Mouse (Mus musculus): ENCODE measurements at regions not wholly inside any gene's neighbourhood (a gene's known extent, or its start where the extent isn't known, plus 50 kb on each side); places are given as distances from the start of the nearest gene placed in this dataset.

GRCm38 (mm10) chr6:49558508-49558907 is 163.1 kb downstream of the Stk31 start:
- Histone ChIP-seq H3K4me1 (ENCODE audit: control insufficient read depth, insufficient read depth, low read length) (no peaks in the 10 kb centered on the region), H3K27ac (ENCODE audit: insufficient read depth, low read length) (no peak overlapping the region), H3K36me3 (ENCODE audit: control insufficient read depth, insufficient read depth, low read length, poor library complexity, severe bottlenecking) (no peaks in the 10 kb centered on the region), H3K27me3 (ENCODE audit: control insufficient read depth, insufficient read depth, low read length, poor library complexity, severe bottlenecking) (no peaks in the 10 kb centered on the region; the same call in 1 of the 2 replicates), H3K9me3 (replicated peaks; ENCODE audit: control insufficient read depth, insufficient read depth, low read length, poor library complexity, severe bottlenecking) (no peaks in the 10 kb centered on the region), H3K9ac (ENCODE audit: low read depth, poor library complexity, severe bottlenecking) (no peak overlapping the region), H3K4me3 (ENCODE audit: low read depth, low read length) (no peak overlapping the region)
- TF ChIP-seq EP300 (IDR thresholded peaks at IDR 0.05; ENCODE audit: insufficient read depth, low read depth, low read length) (no peak), POLR2A (IDR thresholded peaks at IDR 0.05; ENCODE audit: insufficient read depth, low read length) (no peak), CTCF (IDR thresholded peaks at IDR 0.05; ENCODE audit: low read depth, low read length) (no peak)

GRCm38 (mm10) chr6:49559112-49559511 is 163.7 kb downstream of the Stk31 start:
- no peaks in the 10 kb centered on the region; the same call in 1 of the 2 replicates for H3K27me3 ChIP-seq (ENCODE audit: control insufficient read depth, insufficient read depth, low read length, poor library complexity, severe bottlenecking)
- TF ChIP-seq CTCF (IDR thresholded peaks at IDR 0.05; ENCODE audit: low read depth, low read length) (no peak), EP300 (IDR thresholded peaks at IDR 0.05; ENCODE audit: insufficient read depth, low read depth, low read length) (no peak), POLR2A (IDR thresholded peaks at IDR 0.05; ENCODE audit: insufficient read depth, low read length) (no peak)
- H3K36me3 ChIP-seq (ENCODE audit: control insufficient read depth, insufficient read depth, low read length, poor library complexity, severe bottlenecking) = no peaks in the 10 kb centered on the region
- H3K4me3 ChIP-seq (ENCODE audit: low read depth, low read length) = no peak overlapping the region
- no peaks in the 10 kb centered on the region for H3K9me3 ChIP-seq (replicated peaks; ENCODE audit: control insufficient read depth, insufficient read depth, low read length, poor library complexity, severe bottlenecking)
- no peak overlapping the region for H3K27ac ChIP-seq (ENCODE audit: insufficient read depth, low read length)
- no peaks in the 10 kb centered on the region for H3K4me1 ChIP-seq (ENCODE audit: control insufficient read depth, insufficient read depth, low read length)
- H3K9ac ChIP-seq (ENCODE audit: low read depth, poor library complexity, severe bottlenecking) = no peak overlapping the region

GRCm38 (mm10) chr6:49578340-49578739 is 182.9 kb downstream of the Stk31 start:
- H3K4me3 ChIP-seq (ENCODE audit: low read depth, low read length) = no peak overlapping the region
- no peaks in the 10 kb centered on the region for H3K36me3 ChIP-seq (ENCODE audit: control insufficient read depth, insufficient read depth, low read length, poor library complexity, severe bottlenecking)
- no peak overlapping the region for H3K9ac ChIP-seq (ENCODE audit: low read depth, poor library complexity, severe bottlenecking)
- H3K27me3 ChIP-seq (ENCODE audit: control insufficient read depth, insufficient read depth, low read length, poor library complexity, severe bottlenecking) = no peaks in the 10 kb centered on the region
- no peaks in the 10 kb centered on the region for H3K4me1 ChIP-seq (ENCODE audit: control insufficient read depth, insufficient read depth, low read length)
- H3K9me3 ChIP-seq (replicated peaks; ENCODE audit: control insufficient read depth, insufficient read depth, low read length, poor library complexity, severe bottlenecking) = no peaks in the 10 kb centered on the region
- TF ChIP-seq CTCF (IDR thresholded peaks at IDR 0.05; ENCODE audit: low read depth, low read length) (no peak), POLR2A (IDR thresholded peaks at IDR 0.05; ENCODE audit: insufficient read depth, low read length) (no peak), EP300 (IDR thresholded peaks at IDR 0.05; ENCODE audit: insufficient read depth, low read depth, low read length) (no peak)
- no peak overlapping the region for H3K27ac ChIP-seq (ENCODE audit: insufficient read depth, low read length)

GRCm38 (mm10) chr6:49579691-49580090 is 184.3 kb downstream of the Stk31 start:
- no peaks in the 10 kb centered on the region for H3K9me3 ChIP-seq (replicated peaks; ENCODE audit: control insufficient read depth, insufficient read depth, low read length, poor library complexity, severe bottlenecking)
- no peak overlapping the region for H3K27ac ChIP-seq (ENCODE audit: insufficient read depth, low read length)
- H3K4me1 ChIP-seq (ENCODE audit: control insufficient read depth, insufficient read depth, low read length) = no peaks in the 10 kb centered on the region
- TF ChIP-seq EP300 (IDR thresholded peaks at IDR 0.05; ENCODE audit: insufficient read depth, low read depth, low read length) = no peak
- no peak for TF ChIP-seq CTCF (IDR thresholded peaks at IDR 0.05; ENCODE audit: low read depth, low read length)
- TF ChIP-seq POLR2A (IDR thresholded peaks at IDR 0.05; ENCODE audit: insufficient read depth, low read length) = no peak
- no peak overlapping the region for H3K9ac ChIP-seq (ENCODE audit: low read depth, poor library complexity, severe bottlenecking)
- no peaks in the 10 kb centered on the region for H3K36me3 ChIP-seq (ENCODE audit: control insufficient read depth, insufficient read depth, low read length, poor library complexity, severe bottlenecking)
- H3K27me3 ChIP-seq (ENCODE audit: control insufficient read depth, insufficient read depth, low read length, poor library complexity, severe bottlenecking) = no peaks in the 10 kb centered on the region
- no peak overlapping the region for H3K4me3 ChIP-seq (ENCODE audit: low read depth, low read length)

- no peak for TF ChIP-seq EP300 (IDR thresholded peaks at IDR 0.05; ENCODE audit: insufficient read depth, low read depth, low read length)
- TF ChIP-seq POLR2A (IDR thresholded peaks at IDR 0.05; ENCODE audit: insufficient read depth, low read length) = no peak
- no peak for TF ChIP-seq CTCF (IDR thresholded peaks at IDR 0.05; ENCODE audit: low read depth, low read length)
- no peaks in the 10 kb centered on the region for H3K9me3 ChIP-seq (replicated peaks; ENCODE audit: control insufficient read depth, insufficient read depth, low read length, poor library complexity, severe bottlenecking)
- H3K4me3 ChIP-seq (ENCODE audit: low read depth, low read length) = no peak overlapping the region
- H3K4me1 ChIP-seq (ENCODE audit: control insufficient read depth, insufficient read depth, low read length) = no peaks in the 10 kb centered on the region
- H3K9ac ChIP-seq (ENCODE audit: low read depth, poor library complexity, severe bottlenecking) = no peak overlapping the region
- no peaks in the 10 kb centered on the region for H3K36me3 ChIP-seq (ENCODE audit: control insufficient read depth, insufficient read depth, low read length, poor library complexity, severe bottlenecking)
- H3K27me3 ChIP-seq (ENCODE audit: control insufficient read depth, insufficient read depth, low read length, poor library complexity, severe bottlenecking) = no peaks in the 10 kb centered on the region
- no peak overlapping the region for H3K27ac ChIP-seq (ENCODE audit: insufficient read depth, low read length)
Measured at GRCm38 (mm10) chr6:49582040-49582707, 186.8 kb downstream of the Stk31 start.

- H3K9me3 ChIP-seq (replicated peaks; ENCODE audit: control insufficient read depth, insufficient read depth, low read length, poor library complexity, severe bottlenecking) = no peaks in the 10 kb centered on the region
- H3K27ac ChIP-seq (ENCODE audit: insufficient read depth, low read length) = no peak overlapping the region
- H3K27me3 ChIP-seq (ENCODE audit: control insufficient read depth, insufficient read depth, low read length, poor library complexity, severe bottlenecking) = no peaks in the 10 kb centered on the region
- H3K4me1 ChIP-seq (ENCODE audit: control insufficient read depth, insufficient read depth, low read length) = no peaks in the 10 kb centered on the region
- H3K36me3 ChIP-seq (ENCODE audit: control insufficient read depth, insufficient read depth, low read length, poor library complexity, severe bottlenecking) = no peaks in the 10 kb centered on the region
- no peak overlapping the region for H3K9ac ChIP-seq (ENCODE audit: low read depth, poor library complexity, severe bottlenecking)
- H3K4me3 ChIP-seq (ENCODE audit: low read depth, low read length) = no peak overlapping the region
- TF ChIP-seq POLR2A (IDR thresholded peaks at IDR 0.05; ENCODE audit: insufficient read depth, low read length) (no peak), EP300 (IDR thresholded peaks at IDR 0.05; ENCODE audit: insufficient read depth, low read depth, low read length) (no peak), CTCF (IDR thresholded peaks at IDR 0.05; ENCODE audit: low read depth, low read length) (no peak)
Measured at GRCm38 (mm10) chr6:49586553-49586952, 191.1 kb downstream of the Stk31 start.

All from ES-Bruce4 (cell line).